In the genomic region with DNA sequence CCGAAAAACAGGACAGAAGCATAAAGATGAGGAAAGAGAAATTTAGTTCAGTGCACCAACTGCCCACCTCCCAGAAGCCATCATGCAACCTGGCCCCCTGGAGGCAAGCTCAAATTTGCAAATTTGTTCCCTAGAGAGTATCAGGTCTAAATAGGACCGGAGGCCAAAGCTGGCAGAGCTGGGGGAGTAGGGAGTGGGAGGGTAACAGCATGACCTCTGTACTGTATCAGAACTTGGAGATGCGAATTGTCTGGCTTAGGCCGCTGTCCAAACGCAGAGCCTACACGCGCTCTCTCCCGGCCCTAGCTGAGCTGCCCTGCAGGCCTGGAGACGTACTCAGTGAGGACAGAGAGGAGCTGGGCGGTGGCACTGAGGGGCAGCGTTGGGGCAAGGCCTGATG, we compare ENCODE assay signal across 17 mouse cellular contexts.
"Had no signal": no experiment of that assay in that cellular context is flagged by ENCODE, and none has a peak within 500 bp of the region (broad histone marks: within the 10 kb centered on the region; RNA-seq: fewer than 3 reads in every experiment).

No protein-coding gene starts in this region.

- H3K4me3 ChIP-seq: neural tube, embryonic 12.5 days; neural tube, embryonic 13.5 days; neural tube, embryonic 15.5 days; stomach, embryonic 15.5 days had no signal

- H3K4me1 ChIP-seq: neural tube, embryonic 12.5 days; neural tube, embryonic 13.5 days; neural tube, embryonic 15.5 days; stomach, embryonic 15.5 days had no signal

- H3K27me3 ChIP-seq: neural tube, embryonic 12.5 days; neural tube, embryonic 13.5 days; neural tube, embryonic 15.5 days; stomach, embryonic 15.5 days had no signal

- H3K4me2 ChIP-seq: neural tube, embryonic 12.5 days; neural tube, embryonic 13.5 days; neural tube, embryonic 15.5 days; stomach, embryonic 15.5 days had no signal

- H3K27ac ChIP-seq: neural tube, embryonic 12.5 days; neural tube, embryonic 13.5 days; neural tube, embryonic 15.5 days; stomach, embryonic 15.5 days; stomach, postnatal 0 days had no signal

- H3K9me3 ChIP-seq: neural tube, embryonic 12.5 days; neural tube, embryonic 13.5 days; neural tube, embryonic 15.5 days; stomach, embryonic 15.5 days had no signal

- DNase-seq: retina, postnatal 1 day; right cerebral cortex, adult 18-20 months; right cerebral cortex, postnatal 14 days; right cerebral cortex, postnatal 25 days; right cerebral cortex, postnatal 4 days; spleen, adult 18-20 months; thymus, adult 18-20 months; thymus, adult 2 months; thymus, postnatal 14 days; thymus, postnatal 25 days; thymus, postnatal 36 days; thymus, postnatal 4 days had no signal

- H3K9ac ChIP-seq: neural tube, embryonic 12.5 days; neural tube, embryonic 13.5 days; neural tube, embryonic 15.5 days; stomach, embryonic 15.5 days had no signal
